Mouse (Mus musculus): ENCODE measurements at regions not wholly inside any gene's neighbourhood (a gene's known extent, or its start where the extent isn't known, plus 50 kb on each side); places are given as distances from the start of the nearest gene placed in this dataset.

GRCm38 (mm10) chrX:11567827-11568226 is 240.2 kb downstream of the H2al1j start:
- H3K4me1 ChIP-seq (ENCODE audit: insufficient read depth, low read depth, low read length), result no peaks in the 10 kb centered on the region
- no peak for ATAC-seq (ENCODE audit: extremely low read depth, insufficient number of reproducible peaks, low FRiP score, poor library complexity, severe bottlenecking)
- no peak for DNase-seq (ENCODE audit: low spot score)
- TF ChIP-seq GATA1 (IDR thresholded peaks at IDR 0.05; ENCODE audit: borderline replicate concordance, low read length) (no peak), GATA2 (IDR thresholded peaks at IDR 0.05; ENCODE audit: borderline replicate concordance, low read depth, low read length) (no peak), CTCF (IDR thresholded peaks at IDR 0.05; ENCODE audit: low read depth, low read length) (no peak), TAL1 (conservative IDR thresholded peaks at IDR 0.05; ENCODE audit: low read depth, low read length) (no peak), POLR2AphosphoS5 (IDR thresholded peaks at IDR 0.05; ENCODE audit: insufficient replicate concordance, low read depth, low read length) (no peak)
- H3K27me3 ChIP-seq (ENCODE audit: insufficient read depth, low read length), result no peaks in the 10 kb centered on the region
- no peak overlapping the region for H3K4me3 ChIP-seq (ENCODE audit: low read depth, low read length)
- H3K36me3 ChIP-seq (replicated peaks), result no peaks in the 10 kb centered on the region
- H3K9me3 ChIP-seq (replicated peaks), result no peaks in the 10 kb centered on the region

- H3K9me3 ChIP-seq (replicated peaks), result no peaks in the 10 kb centered on the region
- H3K36me3 ChIP-seq (replicated peaks), result no peaks in the 10 kb centered on the region
- TF ChIP-seq POLR2AphosphoS5 (IDR thresholded peaks at IDR 0.05; ENCODE audit: insufficient replicate concordance, low read depth, low read length) (no peak), GATA2 (IDR thresholded peaks at IDR 0.05; ENCODE audit: borderline replicate concordance, low read depth, low read length) (no peak), CTCF (IDR thresholded peaks at IDR 0.05; ENCODE audit: low read depth, low read length) (no peak), GATA1 (IDR thresholded peaks at IDR 0.05; ENCODE audit: borderline replicate concordance, low read length) (no peak), TAL1 (conservative IDR thresholded peaks at IDR 0.05; ENCODE audit: low read depth, low read length) (no peak)
- no peak for DNase-seq (ENCODE audit: low spot score)
- no peaks in the 10 kb centered on the region for H3K27me3 ChIP-seq (ENCODE audit: insufficient read depth, low read length)
- no peak for ATAC-seq (ENCODE audit: extremely low read depth, insufficient number of reproducible peaks, low FRiP score, poor library complexity, severe bottlenecking)
- H3K4me3 ChIP-seq (ENCODE audit: low read depth, low read length), result no peak overlapping the region
- H3K4me1 ChIP-seq (ENCODE audit: insufficient read depth, low read depth, low read length), result no peaks in the 10 kb centered on the region
Observed at GRCm38 (mm10) chrX:11568262-11568661, 240.6 kb downstream of the H2al1j start.

- H3K9me3 ChIP-seq (replicated peaks), result no peaks in the 10 kb centered on the region
- H3K36me3 ChIP-seq (replicated peaks), result no peaks in the 10 kb centered on the region
- no peak for DNase-seq (ENCODE audit: low spot score)
- H3K4me1 ChIP-seq (ENCODE audit: insufficient read depth, low read depth, low read length), result no peaks in the 10 kb centered on the region
- no peak for ATAC-seq (ENCODE audit: extremely low read depth, insufficient number of reproducible peaks, low FRiP score, poor library complexity, severe bottlenecking)
- no peaks in the 10 kb centered on the region for H3K27me3 ChIP-seq (ENCODE audit: insufficient read depth, low read length)
- no peak for TF ChIP-seq GATA2 (IDR thresholded peaks at IDR 0.05; ENCODE audit: borderline replicate concordance, low read depth, low read length)
- no peak for TF ChIP-seq CTCF (IDR thresholded peaks at IDR 0.05; ENCODE audit: low read depth, low read length)
- TF ChIP-seq GATA1 (IDR thresholded peaks at IDR 0.05; ENCODE audit: borderline replicate concordance, low read length), result no peak
- TF ChIP-seq POLR2AphosphoS5 (IDR thresholded peaks at IDR 0.05; ENCODE audit: insufficient replicate concordance, low read depth, low read length), result no peak
- TF ChIP-seq TAL1 (conservative IDR thresholded peaks at IDR 0.05; ENCODE audit: low read depth, low read length), result no peak
- H3K4me3 ChIP-seq (ENCODE audit: low read depth, low read length), result no peak overlapping the region
Observed at GRCm38 (mm10) chrX:11574354-11574753, 246.7 kb downstream of the H2al1j start.

- no peaks in the 10 kb centered on the region for H3K9me3 ChIP-seq (replicated peaks)
Observed at GRCm38 (mm10) chrX:11575571-11575970, 247.9 kb downstream of the H2al1j start.

GRCm38 (mm10) chrX:11576287-11576686 is 248.7 kb downstream of the H2al1j start:
- TF ChIP-seq GATA1 (IDR thresholded peaks at IDR 0.05; ENCODE audit: borderline replicate concordance, low read length), result no peak
- TF ChIP-seq CTCF (IDR thresholded peaks at IDR 0.05; ENCODE audit: low read depth, low read length), result no peak
- no peak for TF ChIP-seq TAL1 (conservative IDR thresholded peaks at IDR 0.05; ENCODE audit: low read depth, low read length)
- no peak for TF ChIP-seq GATA2 (IDR thresholded peaks at IDR 0.05; ENCODE audit: borderline replicate concordance, low read depth, low read length)
- TF ChIP-seq POLR2AphosphoS5 (IDR thresholded peaks at IDR 0.05; ENCODE audit: insufficient replicate concordance, low read depth, low read length), result no peak
- ATAC-seq (ENCODE audit: extremely low read depth, insufficient number of reproducible peaks, low FRiP score, poor library complexity, severe bottlenecking) (no peak), DNase-seq (ENCODE audit: low spot score) (no peak)
- Histone ChIP-seq H3K9me3 (replicated peaks) (no peaks in the 10 kb centered on the region), H3K36me3 (replicated peaks) (no peaks in the 10 kb centered on the region), H3K27me3 (ENCODE audit: insufficient read depth, low read length) (no peaks in the 10 kb centered on the region), H3K4me3 (ENCODE audit: low read depth, low read length) (no peak overlapping the region), H3K4me1 (ENCODE audit: insufficient read depth, low read depth, low read length) (no peaks in the 10 kb centered on the region)

More at GRCm38 (mm10) chrX:11575571-11575970, 247.9 kb downstream of the H2al1j start:
- no peaks in the 10 kb centered on the region for H3K4me1 ChIP-seq (ENCODE audit: insufficient read depth, low read depth, low read length)
- ATAC-seq (ENCODE audit: extremely low read depth, insufficient number of reproducible peaks, low FRiP score, poor library complexity, severe bottlenecking) (no peak), DNase-seq (ENCODE audit: low spot score) (no peak)
- no peaks in the 10 kb centered on the region for H3K27me3 ChIP-seq (ENCODE audit: insufficient read depth, low read length)
- TF ChIP-seq POLR2AphosphoS5 (IDR thresholded peaks at IDR 0.05; ENCODE audit: insufficient replicate concordance, low read depth, low read length) (no peak), CTCF (IDR thresholded peaks at IDR 0.05; ENCODE audit: low read depth, low read length) (no peak), TAL1 (conservative IDR thresholded peaks at IDR 0.05; ENCODE audit: low read depth, low read length) (no peak), GATA1 (IDR thresholded peaks at IDR 0.05; ENCODE audit: borderline replicate concordance, low read length) (no peak), GATA2 (IDR thresholded peaks at IDR 0.05; ENCODE audit: borderline replicate concordance, low read depth, low read length) (no peak)
- H3K4me3 ChIP-seq (ENCODE audit: low read depth, low read length), result no peak overlapping the region
- H3K36me3 ChIP-seq (replicated peaks), result no peaks in the 10 kb centered on the region

- no peaks in the 10 kb centered on the region for H3K4me1 ChIP-seq (ENCODE audit: insufficient read depth, low read depth, low read length)
- DNase-seq (ENCODE audit: low spot score), result no peak
- H3K36me3 ChIP-seq (replicated peaks), result no peaks in the 10 kb centered on the region
- H3K9me3 ChIP-seq (replicated peaks), result no peaks in the 10 kb centered on the region
- H3K27me3 ChIP-seq (ENCODE audit: insufficient read depth, low read length), result no peaks in the 10 kb centered on the region
- ATAC-seq (ENCODE audit: extremely low read depth, insufficient number of reproducible peaks, low FRiP score, poor library complexity, severe bottlenecking), result no peak
- TF ChIP-seq POLR2AphosphoS5 (IDR thresholded peaks at IDR 0.05; ENCODE audit: insufficient replicate concordance, low read depth, low read length) (no peak), GATA2 (IDR thresholded peaks at IDR 0.05; ENCODE audit: borderline replicate concordance, low read depth, low read length) (no peak)
- no peak overlapping the region for H3K4me3 ChIP-seq (ENCODE audit: low read depth, low read length)
Observed at GRCm38 (mm10) chrX:11577294-11577693, 249.7 kb downstream of the H2al1j start.

GRCm38 (mm10) chrX:11585353-11585752 is 257.7 kb downstream of the H2al1j start:
- Histone ChIP-seq H3K4me1 (ENCODE audit: insufficient read depth, low read depth, low read length) (no peaks in the 10 kb centered on the region), H3K4me3 (ENCODE audit: low read depth, low read length) (no peak overlapping the region), H3K9me3 (replicated peaks) (no peaks in the 10 kb centered on the region), H3K27me3 (ENCODE audit: insufficient read depth, low read length) (no peaks in the 10 kb centered on the region), H3K36me3 (replicated peaks) (no peaks in the 10 kb centered on the region)
- no peak for TF ChIP-seq GATA2 (IDR thresholded peaks at IDR 0.05; ENCODE audit: borderline replicate concordance, low read depth, low read length)
- TF ChIP-seq POLR2AphosphoS5 (IDR thresholded peaks at IDR 0.05; ENCODE audit: insufficient replicate concordance, low read depth, low read length), result no peak
- TF ChIP-seq TAL1 (conservative IDR thresholded peaks at IDR 0.05; ENCODE audit: low read depth, low read length), result no peak
- no peak for TF ChIP-seq CTCF (IDR thresholded peaks at IDR 0.05; ENCODE audit: low read depth, low read length)
- TF ChIP-seq GATA1 (IDR thresholded peaks at IDR 0.05; ENCODE audit: borderline replicate concordance, low read length), result no peak
- DNase-seq (ENCODE audit: low spot score), result no peak
- no peak for ATAC-seq (ENCODE audit: extremely low read depth, insufficient number of reproducible peaks, low FRiP score, poor library complexity, severe bottlenecking)

Data from G1E (cell line).